Mouse (Mus musculus) liver, embryonic 14.5 days (tissue): Measurements from ENCODE around the gene Hipk2. TPM values are rescaled to one million over a fixed set of nuclear protein-coding genes. Genes with fewer than 3 reads are reported as not detected.

Source experiments
- ATAC-seq: fragments of 200-750 bp; cut with Nextera tagmentation; 2 replicates; pipeline ENCODE4 v1.8.0; 2017; ENCODE audit warnings: moderate number of reproducible peaks, mild to moderate bottlenecking, moderate library complexity; ENCODE audit not compliant: insufficient read depth
- DNase-seq, 3 experiments: peaks; one replicate each; pipeline ENCODE4 v3.0.0-alpha.2; 2012 to 2013; ENCODE audit warnings: low read depth in 3 of 3, low spot score in 3 of 3
- H3K27ac ChIP-seq: fragments of 300-500 bp; sonication (generic); 2 replicates; pipeline ENCODE4 v1.5.1; 2014; ENCODE audit warnings: moderate library complexity, mild to moderate bottlenecking, control low read depth, inconsistent platforms
- H3K27me3 ChIP-seq: fragments of 300-500 bp; sonication (generic); 2 replicates; pipeline ENCODE4 v1.6.1; 2014; ENCODE audit warnings: mild to moderate bottlenecking, low read length, moderate library complexity; ENCODE audit not compliant: control insufficient read depth, insufficient read depth
- H3K36me3 ChIP-seq: fragments of 300-500 bp; sonication (generic); replicated peaks from 2 replicates; pipeline ENCODE4 v1.6.1; 2014; ENCODE audit warnings: low read depth; ENCODE audit not compliant: control insufficient read depth, insufficient read depth
- H3K4me1 ChIP-seq, 2 experiments: fragments of 200-500 bp in 1 of 2; fragments of 300-500 bp in 1 of 2; sonication (generic) in 1 of 2; replicated peaks; 2 replicates each; pipeline ENCODE4 v1.6.1; 2012 to 2014; ENCODE audit warnings: antibody characterized with exemption in 1 of 2, inconsistent platforms in 1 of 2, low read length in 1 of 2; ENCODE audit not compliant: control insufficient read depth in 2 of 2, insufficient read depth in 2 of 2
- H3K4me2 ChIP-seq: fragments of 300-500 bp; sonication (generic); 2 replicates; pipeline ENCODE4 v1.6.1; 2014; ENCODE audit warnings: low read depth, mild to moderate bottlenecking, control low read depth, moderate library complexity
- H3K4me3 ChIP-seq, 2 experiments: fragments of 200-500 bp in 1 of 2; fragments of 300-500 bp in 1 of 2; sonication (generic) in 1 of 2; 2 replicates each; pipeline ENCODE4 v1.5.1; 2012 to 2014; ENCODE audit warnings: low read depth in 2 of 2, low read length in 2 of 2, mild to moderate bottlenecking in 2 of 2, control low read depth in 1 of 2, inconsistent platforms in 1 of 2, moderate library complexity in 1 of 2; ENCODE audit not compliant: insufficient read depth in 1 of 2
- H3K9ac ChIP-seq: fragments of 300-500 bp; sonication (generic); replicated peaks from 2 replicates; pipeline ENCODE4 v1.6.1; 2014; ENCODE audit warnings: mild to moderate bottlenecking, control low read depth, moderate library complexity
- H3K9me3 ChIP-seq: fragments of 300-500 bp; sonication (generic); 2 replicates; pipeline ENCODE4 v1.6.1; 2016; ENCODE audit warnings: low read length, mixed read lengths; ENCODE audit not compliant: control insufficient read depth
- CTCF ChIP-seq: IDR thresholded peaks from 2 replicates; pipeline ENCODE4 v1.5.1; 2016; ENCODE audit warnings: antibody characterized with exemption, low read depth, control low read depth
- EP300 ChIP-seq: IDR thresholded peaks from 2 replicates; pipeline ENCODE4 v1.6.1; 2016; ENCODE audit warnings: antibody characterized with exemption, low read depth
- WGBS: fragments of 180-500 bp; shearing (Covaris S2); extraction: QIAGEN DNeasy Blood & Tissue Kit; methylation state at CpG from one replicate; pipeline ENCODE4 v1.1.7; 2014; ENCODE audit not compliant: insufficient replicate concordance; 5-methylcytosine and 5-hydroxymethylcytosine counted together
- polyA plus RNA-seq, 2 experiments: library from polyadenylated mRNA; depleted of rRNA in 1 of 2; stranded (reverse) in 1 of 2; unstranded in 1 of 2; fragments of >200 nt; fragmentation: Nextera tagmentation in 1 of 2; extraction: Ambion mirVana in 1 of 2; gene quantifications; 2 replicates each; pipeline versions ENCODE4 v1.2.1 to v1.2.3; 2012 to 2014

The Hipk2 gene
- polyA plus RNA-seq, 2 experiments = 10.7 to 13.0 TPM

DNA sequence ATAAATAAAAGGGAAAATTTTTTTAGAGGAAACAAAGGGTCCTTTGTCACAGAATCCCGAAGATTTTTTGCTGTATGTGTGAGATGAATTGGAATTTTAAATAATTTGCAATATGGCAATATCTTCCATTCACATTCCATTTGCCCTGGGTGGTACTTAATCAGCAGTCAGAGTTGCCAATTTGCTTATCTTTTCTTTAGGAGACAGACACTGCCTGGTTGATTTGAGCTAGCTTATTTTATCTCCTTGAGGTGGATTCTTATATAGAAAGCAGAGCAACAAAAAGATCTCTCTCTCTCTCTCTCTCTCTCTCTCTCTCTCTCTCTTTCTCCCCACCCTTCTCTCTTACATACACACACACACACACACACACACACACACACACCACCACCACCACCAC lies 9.2 kb upstream of the Hipk2 start:
- H3K4me3 ChIP-seq = no peak overlapping the region
- H3K4me1 ChIP-seq = peaks cover 42 to 50% of the 10 kb centered on the region in 2 experiments
- no peaks in the 10 kb centered on the region; the same call in none of the 2 replicates for H3K27me3 ChIP-seq
- ATAC-seq (peak; percentile 78), DNase-seq (no peak)
- TF ChIP-seq EP300 (peak; percentile 81), CTCF (no peak)
- no peak overlapping the region for H3K9ac ChIP-seq
- WGBS = 52% methylated on average over 1 of the region's 1 CpGs
- peak overlapping the region; percentile 70 for H3K27ac ChIP-seq
- peak overlapping the region; percentile 37 for H3K4me2 ChIP-seq
- H3K36me3 ChIP-seq = no peaks in the 10 kb centered on the region
- H3K9me3 ChIP-seq = no peaks in the 10 kb centered on the region

DNA sequence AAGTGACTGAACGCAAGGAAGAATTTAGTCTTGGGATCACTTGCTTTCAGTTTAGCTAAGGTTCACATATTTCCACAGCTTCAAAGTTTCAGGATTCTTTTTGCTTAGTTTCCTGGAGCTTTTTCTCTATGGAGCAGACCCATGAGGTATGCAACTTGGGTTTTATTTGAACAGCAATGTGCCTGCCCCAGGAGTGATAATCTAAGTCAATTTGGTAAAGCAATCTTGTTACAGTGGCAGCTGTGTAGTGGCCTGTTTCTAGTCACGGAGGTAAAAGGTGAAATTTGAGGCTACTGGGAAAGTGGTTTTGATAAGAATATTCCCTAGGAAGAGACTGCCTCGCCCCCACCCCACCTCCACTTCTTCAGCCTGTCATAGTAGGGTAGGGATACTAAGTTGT lies 8.5 kb upstream of the Hipk2 start:
- Histone ChIP-seq H3K4me1 (peaks cover 42 to 50% of the 10 kb centered on the region in 2 experiments), H3K36me3 (no peaks in the 10 kb centered on the region), H3K4me3 (no peak overlapping the region), H3K27me3 (no peaks in the 10 kb centered on the region; the same call in none of the 2 replicates), H3K9me3 (no peaks in the 10 kb centered on the region), H3K9ac (no peak overlapping the region; the same call in 1 of the 2 replicates), H3K4me2 (peak overlapping the region; percentile 35; the same call in 1 of the 2 replicates), H3K27ac (peak overlapping the region; percentile 15)
- WGBS = 48% methylated on average over 3 of the region's 3 CpGs
- DNase-seq (no peak), ATAC-seq (no peak)
- TF ChIP-seq EP300 (no peak), CTCF (no peak)

DNA sequence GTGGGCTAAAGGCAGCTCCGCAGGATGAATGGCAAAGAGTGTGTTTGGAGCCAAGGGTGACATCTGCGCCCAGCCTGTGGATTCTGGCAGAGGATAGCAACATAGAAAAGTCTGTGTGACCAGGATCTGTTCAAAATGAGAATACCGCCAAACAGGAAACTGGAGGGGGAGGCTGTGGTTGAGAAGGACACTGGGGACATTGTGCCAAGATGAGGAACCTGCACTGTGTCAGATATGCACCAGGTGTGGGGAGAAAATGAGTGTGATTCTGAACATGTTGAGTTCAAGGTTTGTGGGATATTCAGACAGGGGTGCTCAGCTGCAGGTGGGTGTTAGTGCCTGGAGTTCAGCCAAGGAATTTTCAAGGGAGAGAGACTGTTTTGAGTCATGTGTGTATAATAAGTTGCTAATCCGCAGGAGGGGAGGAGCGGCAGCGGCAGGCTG lies 6.8 kb upstream of the Hipk2 start:
- H3K27ac ChIP-seq = no peak overlapping the region
- ATAC-seq (no peak), DNase-seq (no peak)
- H3K27me3 ChIP-seq = no peaks in the 10 kb centered on the region; the same call in none of the 2 replicates
- 45% methylated on average over 6 of the region's 6 CpGs for WGBS
- no peak overlapping the region for H3K4me2 ChIP-seq
- H3K36me3 ChIP-seq = no peaks in the 10 kb centered on the region
- H3K4me3 ChIP-seq = no peak overlapping the region
- H3K9ac ChIP-seq = no peak overlapping the region; the same call in 1 of the 2 replicates
- peaks cover 43 to 49% of the 10 kb centered on the region in 2 experiments for H3K4me1 ChIP-seq
- no peaks in the 10 kb centered on the region for H3K9me3 ChIP-seq
- TF ChIP-seq CTCF (no peak), EP300 (no peak)

DNA sequence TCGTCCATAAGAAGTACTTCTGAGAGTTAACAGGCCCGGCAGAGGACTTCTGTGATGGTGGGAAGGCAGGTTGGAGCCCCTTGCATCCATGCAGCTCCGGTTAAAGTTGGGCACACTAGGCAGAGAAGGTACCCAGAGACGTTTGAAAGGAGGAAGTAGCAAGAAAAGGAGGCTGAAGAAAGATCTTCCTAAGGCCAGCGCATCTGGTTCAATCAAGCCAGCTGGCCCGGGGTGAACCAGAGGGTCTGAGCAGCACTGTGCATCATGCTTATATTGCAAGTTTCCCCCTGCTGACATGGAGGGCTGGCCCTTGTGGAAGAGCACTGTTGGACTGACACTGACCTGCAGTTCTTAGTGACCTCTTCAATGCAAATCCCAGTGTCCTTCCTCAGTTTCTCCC lies 6.0 kb upstream of the Hipk2 start:
- H3K27ac ChIP-seq = no peak overlapping the region
- no peaks in the 10 kb centered on the region for H3K36me3 ChIP-seq
- no peaks in the 10 kb centered on the region; the same call in none of the 2 replicates for H3K27me3 ChIP-seq
- WGBS = 30% methylated on average over 6 of the region's 6 CpGs
- peaks cover 46 to 56% of the 10 kb centered on the region in 2 experiments for H3K4me1 ChIP-seq
- no peak overlapping the region for H3K4me3 ChIP-seq
- no peaks in the 10 kb centered on the region for H3K9me3 ChIP-seq
- peak overlapping the region; percentile 15; the same call in 1 of the 2 replicates for H3K4me2 ChIP-seq
- H3K9ac ChIP-seq = peak overlapping the region; percentile 13; the same call in 1 of the 2 replicates
- ATAC-seq (no peak), DNase-seq (no peak)
- TF ChIP-seq CTCF (no peak), EP300 (no peak)

DNA sequence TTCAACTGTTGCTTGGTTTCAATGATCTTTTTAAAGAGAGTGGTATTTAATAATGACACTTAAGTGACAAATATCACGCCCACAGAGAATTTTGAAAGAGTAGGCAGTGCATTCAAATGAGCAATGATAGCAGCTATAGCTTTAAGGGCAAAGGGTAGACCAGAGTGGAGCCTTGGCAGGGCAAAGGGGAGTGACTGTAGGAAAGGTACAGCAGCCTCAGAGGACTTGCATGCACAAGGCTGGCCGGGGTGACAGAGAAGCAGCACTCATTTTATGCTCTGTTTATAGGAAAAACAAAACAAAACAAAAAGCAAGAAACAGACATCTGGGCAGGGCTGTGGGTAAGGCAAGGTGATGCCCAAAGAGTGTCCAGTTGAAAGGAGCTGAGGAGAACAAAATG lies 5.5 kb upstream of the Hipk2 start:
- no peak for TF ChIP-seq EP300
- no peak for TF ChIP-seq CTCF
- 47% methylated on average over 2 of the region's 2 CpGs for WGBS
- ATAC-seq = no peak

More for the DNA sequence above, 5.5 kb upstream of the Hipk2 start:
- Histone ChIP-seq H3K9me3 (no peaks in the 10 kb centered on the region), H3K36me3 (no peaks in the 10 kb centered on the region), H3K9ac (peak overlapping the region; percentile 13; the same call in 1 of the 2 replicates), H3K27me3 (no peaks in the 10 kb centered on the region; the same call in none of the 2 replicates), H3K27ac (no peak overlapping the region), H3K4me1 (peaks cover 46 to 54% of the 10 kb centered on the region in 2 experiments), H3K4me2 (peak overlapping the region; percentile 15; the same call in 1 of the 2 replicates), H3K4me3 (no peak overlapping the region)
- no peak for DNase-seq
